Comparison of ENCODE assay signal across 25 mouse cellular contexts in the genomic region with DNA sequence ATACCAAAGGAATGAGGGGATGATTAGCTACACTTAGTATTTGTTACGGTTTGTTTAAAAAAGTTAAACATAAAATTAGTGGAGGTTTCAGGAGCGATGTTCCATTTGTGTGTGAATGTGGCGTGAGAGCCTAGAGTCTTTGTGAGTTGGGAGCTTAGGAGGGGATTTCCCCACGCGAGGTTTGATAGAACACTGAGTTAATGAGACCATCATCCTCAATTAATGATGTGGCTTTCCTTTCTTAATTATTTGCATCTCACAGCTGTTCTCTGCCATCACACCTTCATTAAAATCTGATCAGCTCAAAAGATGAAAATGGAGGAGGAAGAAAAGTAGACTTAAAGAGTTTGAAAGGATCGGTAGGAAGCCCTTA.
A peak's percentile ranks its signal among the peaks of the same experiment; 100 is the strongest.
DNase-seq lines count a peak whose midpoint lies in the region; ATAC-seq lines count a peak whose summit lies in the region.
"Had no signal": no experiment of that assay in that cellular context is flagged by ENCODE, and none has a peak within 500 bp of the region (broad histone marks: within the 10 kb centered on the region; RNA-seq: fewer than 3 reads in every experiment).

No protein-coding gene starts in this region.

- no peaks in the 10 kb centered on the region for H3K9me3 ChIP-seq in forebrain, embryonic 11.5 days (ENCODE audit: control insufficient read depth, low read length)
- H3K9me3 ChIP-seq in forebrain, embryonic 10.5 days: no peaks in the 10 kb centered on the region
- no peaks in the 10 kb centered on the region for H3K9me3 ChIP-seq in forebrain, embryonic 15.5 days
- H3K9me3 ChIP-seq: embryonic facial prominence, embryonic 10.5 days; embryonic facial prominence, embryonic 13.5 days; hindbrain, embryonic 10.5 days; hindbrain, embryonic 13.5 days; intestine, embryonic 15.5 days had no signal

- whole genome bisulfite sequencing in forebrain, embryonic 11.5 days: 40% methylated on average over 6 of the region's 6 CpGs
- WGBS in forebrain, embryonic 10.5 days: 65% methylated on average over 6 of the region's 6 CpGs
- WGBS in forebrain, embryonic 15.5 days: 19% methylated on average over 6 of the region's 6 CpGs

- H3K4me1 ChIP-seq in forebrain, embryonic 11.5 days (replicated peaks; ENCODE audit: control insufficient read depth, insufficient read depth, low read length): no peaks in the 10 kb centered on the region
- peaks cover 17% of the 10 kb centered on the region for H3K4me1 ChIP-seq in forebrain, embryonic 10.5 days
- peaks cover 15% of the 10 kb centered on the region for H3K4me1 ChIP-seq in forebrain, embryonic 15.5 days
- H3K4me1 ChIP-seq: embryonic facial prominence, embryonic 10.5 days; hindbrain, embryonic 10.5 days; intestine, embryonic 15.5 days had no signal

- no peaks in the 10 kb centered on the region for H3K27me3 ChIP-seq in forebrain, embryonic 11.5 days (ENCODE audit: control insufficient read depth, insufficient read depth, low read length)
- peaks cover 26% of the 10 kb centered on the region; the same call in 1 of the 2 replicates for H3K27me3 ChIP-seq in forebrain, embryonic 10.5 days (ENCODE audit: poor library complexity, severe bottlenecking)
- no peaks in the 10 kb centered on the region for H3K27me3 ChIP-seq in forebrain, embryonic 15.5 days
- H3K27me3 ChIP-seq: embryonic facial prominence, embryonic 13.5 days; hindbrain, embryonic 13.5 days; intestine, embryonic 15.5 days had no signal

- no peak overlapping the region for H3K27ac ChIP-seq in forebrain, embryonic 11.5 days (ENCODE audit: low read depth, low read length)
- no peak overlapping the region for H3K27ac ChIP-seq in forebrain, embryonic 10.5 days
- H3K27ac ChIP-seq in forebrain, embryonic 15.5 days (replicated peaks): no peak overlapping the region
- H3K27ac ChIP-seq: embryonic facial prominence, embryonic 10.5 days; embryonic facial prominence, embryonic 13.5 days; gastrocnemius, adult 2 months; hindbrain, embryonic 10.5 days; hindbrain, embryonic 13.5 days; intestine, embryonic 15.5 days had no signal

- no peak overlapping the region for H3K4me3 ChIP-seq in forebrain, embryonic 11.5 days (ENCODE audit: low read depth, low read length)
- H3K4me3 ChIP-seq in forebrain, embryonic 10.5 days: no peak overlapping the region
- no peak overlapping the region for H3K4me3 ChIP-seq in forebrain, embryonic 15.5 days
- H3K4me3 ChIP-seq: embryonic facial prominence, embryonic 10.5 days; embryonic facial prominence, embryonic 13.5 days; erythroblast, embryonic 14.5 days; gastrocnemius, adult 2 months; hindbrain, embryonic 10.5 days; hindbrain, embryonic 13.5 days; intestine, embryonic 15.5 days had no signal

- ATAC-seq in forebrain, embryonic 11.5 days (replicated peaks; ENCODE audit: low FRiP score): peak; percentile 68; the same call in 1 of the 2 replicates
- no peak for ATAC-seq in forebrain, embryonic 15.5 days (replicated peaks)
- ATAC-seq: intestine, embryonic 15.5 days had no signal

- no peak overlapping the region for H3K4me2 ChIP-seq in forebrain, embryonic 11.5 days (ENCODE audit: low read depth, low read length, severe bottlenecking)
- peak overlapping the region; percentile 18 for H3K4me2 ChIP-seq in forebrain, embryonic 15.5 days (replicated peaks)
- H3K4me2 ChIP-seq: embryonic facial prominence, embryonic 13.5 days; heart, embryonic 11.5 days; hindbrain, embryonic 13.5 days; intestine, embryonic 15.5 days had no signal

- no peaks in the 10 kb centered on the region for H3K36me3 ChIP-seq in forebrain, embryonic 11.5 days (ENCODE audit: control insufficient read depth, insufficient read depth, low read length)
- no peaks in the 10 kb centered on the region for H3K36me3 ChIP-seq in forebrain, embryonic 10.5 days (replicated peaks)
- H3K36me3 ChIP-seq in forebrain, embryonic 15.5 days: no peaks in the 10 kb centered on the region
- H3K36me3 ChIP-seq: embryonic facial prominence, embryonic 10.5 days; embryonic facial prominence, embryonic 13.5 days; hindbrain, embryonic 10.5 days; hindbrain, embryonic 13.5 days; intestine, embryonic 15.5 days had no signal

- DNase-seq in forebrain, embryonic 11.5 days (ENCODE audit: low spot score): peak; percentile 29
- DNase-seq in forebrain, embryonic 10.5 days (ENCODE audit: extremely low spot score, low spot score): no peak
- peak; percentile 41 for DNase-seq in retina, postnatal 1 day
- no peak for DNase-seq in retina, embryonic 14.5 days (ENCODE audit: low spot score)
- no peak for DNase-seq in heart, postnatal 10 days
- no peak for DNase-seq in adrenal gland, postnatal 25 days
- no peak for DNase-seq in kidney, postnatal 4 days
- DNase-seq: adrenal gland, postnatal 10 days; cerebellum, adult 11-12 months; cerebellum, adult 8-10 months; cerebellum, postnatal 10 days; cerebellum, postnatal 36 days; embryo, embryonic 11 days; gastrocnemius, adult 2 months; gastrocnemius, postnatal 14 days; heart, adult 11 months; heart, postnatal 36 days had no signal

- H3K9ac ChIP-seq in forebrain, embryonic 11.5 days (ENCODE audit: low read length): no peak overlapping the region
- H3K9ac ChIP-seq in forebrain, embryonic 15.5 days (replicated peaks): no peak overlapping the region
- H3K9ac ChIP-seq: embryonic facial prominence, embryonic 13.5 days; hindbrain, embryonic 13.5 days; intestine, embryonic 15.5 days had no signal

- intact Hi-C loops in heart, postnatal 10 days (cut with DNase I): no loop called here

Comparison
In these comparisons a context has a peak if more than half of its experiments do, and no peak if none do; other contexts are left out.
1. DNase-seq: peak in forebrain, embryonic 11.5 days (single experiment) and retina, postnatal 1 day (single experiment); none in forebrain, embryonic 10.5 days (single experiment), retina, embryonic 14.5 days (single experiment), heart, postnatal 10 days (0 of 2), adrenal gland, postnatal 25 days (single experiment) and kidney, postnatal 4 days (0 of 2).